ENCODE assay signal across 15 mouse cellular contexts in genomic region chr8:94945185-94945584, GRCm38 (mm10). TPM values are rescaled to one million over a fixed set of nuclear protein-coding genes. Genes with fewer than 3 reads are reported as not detected.
DNase-seq lines count a peak whose midpoint lies in the region; ATAC-seq and TF ChIP-seq lines count a peak whose summit lies in the region.
"Had no signal": no experiment of that assay in that cellular context is flagged by ENCODE, and none has a peak within 500 bp of the region (broad histone marks: within the 10 kb centered on the region; RNA-seq: fewer than 3 reads in every experiment).

No protein-coding gene starts in this region.

- H3K9me3 ChIP-seq in midbrain, embryonic 14.5 days (ENCODE audit: control insufficient read depth, low read length) = no peaks in the 10 kb centered on the region
- no peaks in the 10 kb centered on the region for H3K9me3 ChIP-seq in midbrain, embryonic 15.5 days
- H3K9me3 ChIP-seq: embryonic facial prominence, embryonic 15.5 days; heart, embryonic 13.5 days; liver, embryonic 12.5 days; lung, embryonic 15.5 days had no signal

- WGBS in midbrain, embryonic 14.5 days = 59% methylated on average over 6 of the region's 6 CpGs
- 54% methylated on average over 6 of the region's 6 CpGs for WGBS in midbrain, embryonic 15.5 days

- no peak overlapping the region for H3K4me2 ChIP-seq in midbrain, embryonic 14.5 days (ENCODE audit: low read length)
- no peak overlapping the region for H3K4me2 ChIP-seq in midbrain, embryonic 15.5 days
- H3K4me2 ChIP-seq: embryonic facial prominence, embryonic 15.5 days; heart, embryonic 13.5 days; liver, embryonic 12.5 days; lung, embryonic 15.5 days had no signal

- H3K4me3 ChIP-seq in layer of hippocampus, adult 2 months = no peak overlapping the region
- no peak overlapping the region for H3K4me3 ChIP-seq in midbrain, embryonic 14.5 days (replicated peaks; ENCODE audit: low read depth, low read length)
- H3K4me3 ChIP-seq in midbrain, embryonic 15.5 days = no peak overlapping the region
- H3K4me3 ChIP-seq: embryonic facial prominence, embryonic 15.5 days; heart, embryonic 13.5 days; liver, embryonic 12.5 days; lung, embryonic 15.5 days had no signal

- H3K27me3 ChIP-seq in midbrain, embryonic 14.5 days (ENCODE audit: control insufficient read depth, insufficient read depth, low read length) = no peaks in the 10 kb centered on the region
- no peaks in the 10 kb centered on the region for H3K27me3 ChIP-seq in midbrain, embryonic 15.5 days (replicated peaks)
- H3K27me3 ChIP-seq: embryonic facial prominence, embryonic 15.5 days had no signal

- intact Hi-C loops in left cerebral cortex, postnatal 10 days (cut with DNase I) = loop anchor here (5.0 kb wide), 1 partner anchor 137 kb away; the partner anchor contains the start of gene Katnb1

- no peak overlapping the region for H3K9ac ChIP-seq in midbrain, embryonic 14.5 days (replicated peaks; ENCODE audit: low read length)
- H3K9ac ChIP-seq in midbrain, embryonic 15.5 days = no peak overlapping the region
- H3K9ac ChIP-seq: embryonic facial prominence, embryonic 15.5 days; heart, embryonic 13.5 days; liver, embryonic 12.5 days; lung, embryonic 15.5 days had no signal

- peak; percentile 30 to 61 for DNase-seq in layer of hippocampus, adult 2 months (ENCODE audit: low spot score in 2 of 2)
- DNase-seq in layer of hippocampus, postnatal 10 days (ENCODE audit: low spot score in 2 of 2) = no peak
- peak; percentile 76 to 81 for DNase-seq in frontal cortex, adult 2 months (ENCODE audit: extremely low spot score in 1 of 2, low spot score in 1 of 2)
- peak; percentile 49 to 52 for DNase-seq in left cerebral cortex, postnatal 10 days (ENCODE audit: extremely low spot score in 1 of 2, low spot score in 2 of 2)
- peak; percentile 77 to 79 for DNase-seq in right cerebral cortex, postnatal 36 days (ENCODE audit: low spot score in 2 of 2)
- DNase-seq in liver = no peak
- no peak for DNase-seq in midbrain, embryonic 14.5 days
- DNase-seq: cerebellum, adult 8-10 months; retina, postnatal 1 day; thymus, adult 2 months had no signal

- H3K4me1 ChIP-seq in midbrain, embryonic 14.5 days (ENCODE audit: control insufficient read depth, insufficient read depth, low read length) = no peaks in the 10 kb centered on the region
- H3K4me1 ChIP-seq in midbrain, embryonic 15.5 days = peaks cover 5% of the 10 kb centered on the region
- H3K4me1 ChIP-seq: embryonic facial prominence, embryonic 15.5 days; heart, embryonic 13.5 days; liver, embryonic 12.5 days; lung, embryonic 15.5 days had no signal

- no peak for ATAC-seq in midbrain, embryonic 14.5 days (ENCODE audit: low FRiP score, low TSS enrichment)
- ATAC-seq in midbrain, embryonic 15.5 days (replicated peaks) = no peak
- ATAC-seq: liver, embryonic 12.5 days had no signal

- no peak overlapping the region for H3K27ac ChIP-seq in layer of hippocampus, adult 2 months
- no peak overlapping the region for H3K27ac ChIP-seq in midbrain, embryonic 14.5 days (replicated peaks; ENCODE audit: low read depth, low read length)
- H3K27ac ChIP-seq in midbrain, embryonic 15.5 days = no peak overlapping the region
- H3K27ac ChIP-seq: embryonic facial prominence, embryonic 15.5 days; heart, embryonic 13.5 days; liver, embryonic 12.5 days; lung, embryonic 15.5 days had no signal

- no peak for TF ChIP-seq CTCF in layer of hippocampus, adult 2 months (conservative IDR thresholded peaks at IDR 0.05)

- H3K36me3 ChIP-seq in midbrain, embryonic 14.5 days (ENCODE audit: control insufficient read depth, insufficient read depth, low read length) = no peaks in the 10 kb centered on the region
- no peaks in the 10 kb centered on the region for H3K36me3 ChIP-seq in midbrain, embryonic 15.5 days (replicated peaks)
- H3K36me3 ChIP-seq: embryonic facial prominence, embryonic 15.5 days; heart, embryonic 13.5 days; liver, embryonic 12.5 days; lung, embryonic 15.5 days had no signal

RNA-seq across cellular contexts. Expression of gene Adgrg5, which starts 21.7 kb away (rescaled TPM):
- total RNA-seq in layer of hippocampus, adult 2 months (2021) = not detected
- under 1 TPM; 0.18 to 0.55 TPM for total RNA-seq in layer of hippocampus, postnatal 10 days (2021)
- polyA plus RNA-seq in frontal cortex, adult 2 months (2012; rRNA removed) = 0.04 and 0.06 TPM in 2 replicates
- not detected for total RNA-seq in left cerebral cortex, postnatal 10 days (2021)
- polyA plus RNA-seq in midbrain, embryonic 14.5 days (2014; fragmentation: Nextera tagmentation; extraction: Ambion mirVana) = 0.12 TPM in 1 of 2 replicates, not detected in the other
- 0.05 TPM in 1 of 2 replicates, not detected in the other for polyA plus RNA-seq in midbrain, embryonic 15.5 days (2015; fragmentation: Nextera tagmentation; extraction: Ambion mirVana)

RNA-seq across cellular contexts. Expression of gene Ccdc102a, which starts 27.3 kb away (rescaled TPM):
- total RNA-seq in layer of hippocampus, adult 2 months (2021) = 1 to 10 TPM; 1.7 to 1.9 TPM
- 1 to 10 TPM; 4.0 to 4.2 TPM for total RNA-seq in layer of hippocampus, postnatal 10 days (2021)
- 2.9 and 3.1 TPM in 2 replicates for polyA plus RNA-seq in frontal cortex, adult 2 months (2012; rRNA removed)
- total RNA-seq in left cerebral cortex, postnatal 10 days (2021) = 1 to 10 TPM; 2.6 to 3.3 TPM
- polyA plus RNA-seq in midbrain, embryonic 14.5 days (2014; fragmentation: Nextera tagmentation; extraction: Ambion mirVana) = 3.6 and 5.2 TPM in 2 replicates
- 4.9 and 6.0 TPM in 2 replicates for polyA plus RNA-seq in midbrain, embryonic 15.5 days (2015; fragmentation: Nextera tagmentation; extraction: Ambion mirVana)

RNA-seq across cellular contexts. Expression of gene Adgrg1, which starts 29.4 kb away (rescaled TPM):
- total RNA-seq in layer of hippocampus, adult 2 months (2021) = 10 to 100 TPM; 89.7 to 90.5 TPM
- total RNA-seq in layer of hippocampus, postnatal 10 days (2021) = 100 to 1,000 TPM; 160 to 164 TPM
- 127 and 147 TPM in 2 replicates for polyA plus RNA-seq in frontal cortex, adult 2 months (2012; rRNA removed)
- 100 to 1,000 TPM; 122 to 128 TPM for total RNA-seq in left cerebral cortex, postnatal 10 days (2021)
- 112 and 165 TPM in 2 replicates for polyA plus RNA-seq in midbrain, embryonic 14.5 days (2014; fragmentation: Nextera tagmentation; extraction: Ambion mirVana)
- 147 and 156 TPM in 2 replicates for polyA plus RNA-seq in midbrain, embryonic 15.5 days (2015; fragmentation: Nextera tagmentation; extraction: Ambion mirVana)

Comparison
In these comparisons a context has a peak if more than half of its experiments do, and no peak if none do; other contexts are left out.
1. DNase-seq: peak in layer of hippocampus, adult 2 months (2 of 2), frontal cortex, adult 2 months (2 of 2), left cerebral cortex, postnatal 10 days (2 of 2) and right cerebral cortex, postnatal 36 days (2 of 2); none in layer of hippocampus, postnatal 10 days (0 of 2), liver (single experiment) and midbrain, embryonic 14.5 days (single experiment).